Mouse (Mus musculus) myocyte (in vitro differentiated cells): ENCODE measurements at regions not wholly inside any gene's neighbourhood (a gene's known extent, or its start where the extent isn't known, plus 50 kb on each side); places are given as distances from the start of the nearest gene placed in this dataset.

Experiments used
- H3K27me3 ChIP-seq: one replicate; pipeline ENCODE4 v1.6.1; 2011; ENCODE audit not compliant: control insufficient read depth, insufficient read depth, insufficient read length
- H3K36me3 ChIP-seq: one replicate; pipeline ENCODE4 v1.6.1; 2011; ENCODE audit not compliant: control insufficient read depth, insufficient read depth
- H3K4me2 ChIP-seq: one replicate; pipeline ENCODE4 v1.6.1; 2011; ENCODE audit warnings: low read depth, control low read depth
- H3K4me3 ChIP-seq: one replicate; pipeline ENCODE4 v1.5.1; 2011; ENCODE audit warnings: mild to moderate bottlenecking, control low read depth, moderate library complexity
- H3K79me2 ChIP-seq: one replicate; pipeline ENCODE4 v1.6.1; 2011; ENCODE audit not compliant: control insufficient read depth, insufficient read depth
- H3ac ChIP-seq: one replicate; pipeline ENCODE4 v1.6.1; 2011; ENCODE audit not compliant: control insufficient read depth, insufficient read length
- CEBPB ChIP-seq: IDR thresholded peaks from 2 replicates; pipeline ENCODE4 v1.6.1; 2011; ENCODE audit warnings: mild to moderate bottlenecking, moderate library complexity; ENCODE audit not compliant: poor library complexity, insufficient read depth, severe bottlenecking
- E2F4 ChIP-seq: IDR thresholded peaks from one replicate; pipeline ENCODE4 v1.6.1; 2011; ENCODE audit warnings: mild to moderate bottlenecking, control low read depth, moderate library complexity; ENCODE audit not compliant: insufficient read depth
- MAX ChIP-seq: IDR thresholded peaks from one replicate; pipeline ENCODE4 v1.6.1; 2011; ENCODE audit warnings: low read depth, mild to moderate bottlenecking, control low read depth
- MYOD1 ChIP-seq, 3 experiments: IDR thresholded peaks; one replicate each; pipeline ENCODE4 v1.6.1; 2011; ENCODE audit warnings: control low read depth in 2 of 3, low read depth in 2 of 3, mild to moderate bottlenecking in 2 of 3, moderate library complexity in 1 of 3; ENCODE audit not compliant: insufficient read length in 2 of 3, control insufficient read depth in 1 of 3
- MYOG ChIP-seq, 3 experiments: IDR thresholded peaks; one replicate each; pipeline ENCODE4 v1.6.1; 2011; ENCODE audit warnings: control low read depth in 2 of 3, low read depth in 2 of 3, mild to moderate bottlenecking in 2 of 3; ENCODE audit not compliant: insufficient read length in 2 of 3, control insufficient read depth in 1 of 3, insufficient read depth in 1 of 3
- POLR2A ChIP-seq: IDR thresholded peaks from one replicate; pipeline ENCODE4 v1.6.1; 2011; ENCODE audit warnings: low read depth, mild to moderate bottlenecking, control low read depth, moderate library complexity; ENCODE audit not compliant: insufficient read length
- POLR2AphosphoS2 ChIP-seq: IDR thresholded peaks from one replicate; pipeline ENCODE4 v1.6.1; 2011; ENCODE audit warnings: low read depth, control low read depth; ENCODE audit not compliant: insufficient read length
- REST ChIP-seq: IDR thresholded peaks from one replicate; pipeline ENCODE4 v1.6.1; 2011; ENCODE audit warnings: mild to moderate bottlenecking, control low read depth, moderate library complexity; ENCODE audit not compliant: insufficient read depth, insufficient read length
- SRF ChIP-seq: IDR thresholded peaks from one replicate; pipeline ENCODE4 v1.6.1; 2011; ENCODE audit warnings: low read depth; ENCODE audit not compliant: control insufficient read depth, insufficient read length
- TCF12 ChIP-seq: IDR thresholded peaks from one replicate; pipeline ENCODE4 v1.6.1; 2011; ENCODE audit warnings: mild to moderate bottlenecking, control low read depth; ENCODE audit not compliant: poor library complexity, insufficient read depth, severe bottlenecking
- TCF3 ChIP-seq: IDR thresholded peaks from one replicate; pipeline ENCODE4 v1.6.1; 2011; ENCODE audit warnings: low read depth, control low read depth; ENCODE audit not compliant: insufficient read length
- USF1 ChIP-seq: IDR thresholded peaks from one replicate; pipeline ENCODE4 v1.6.1; 2011; ENCODE audit warnings: low read depth, mild to moderate bottlenecking, control low read depth, moderate library complexity

DNA sequence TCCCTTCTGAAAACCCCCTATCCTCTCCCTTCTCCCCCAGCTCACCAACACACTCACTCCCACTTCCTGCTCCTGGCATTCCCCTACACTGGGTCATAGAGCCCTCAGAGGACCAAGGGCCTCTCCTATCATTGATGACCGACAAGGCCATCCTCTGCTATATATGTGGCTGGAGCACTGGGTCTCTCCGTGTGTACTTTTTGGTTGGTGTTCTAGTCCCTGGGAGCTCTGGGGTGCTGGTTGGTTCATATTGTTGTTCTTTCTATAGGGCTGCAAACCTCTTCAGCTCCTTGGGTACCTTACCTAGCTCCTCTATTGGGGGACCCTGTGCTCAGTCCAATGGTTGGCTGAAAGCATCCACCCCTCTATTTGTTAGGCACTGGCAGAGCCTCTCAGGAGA, 523.2 kb downstream of the Col12a1 start:
- no peaks in the 10 kb centered on the region for H3K79me2 ChIP-seq
- H3K36me3 ChIP-seq: no peaks in the 10 kb centered on the region
- no peak overlapping the region for H3K4me2 ChIP-seq
- H3ac ChIP-seq: no peak overlapping the region
- H3K27me3 ChIP-seq: no peaks in the 10 kb centered on the region
- TF ChIP-seq TCF12 (no peak), REST (no peak), TCF3 (no peak), POLR2AphosphoS2 (no peak), USF1 (no peak), MYOG (IDR thresholded peaks at IDR 0.05; ENCODE audit: control insufficient read depth in 1 of 3, insufficient read depth in 1 of 3, insufficient read length in 2 of 3, low read depth in 2 of 3) (no peak), CEBPB (no peak), SRF (no peak)
- no peak overlapping the region for H3K4me3 ChIP-seq

DNA sequence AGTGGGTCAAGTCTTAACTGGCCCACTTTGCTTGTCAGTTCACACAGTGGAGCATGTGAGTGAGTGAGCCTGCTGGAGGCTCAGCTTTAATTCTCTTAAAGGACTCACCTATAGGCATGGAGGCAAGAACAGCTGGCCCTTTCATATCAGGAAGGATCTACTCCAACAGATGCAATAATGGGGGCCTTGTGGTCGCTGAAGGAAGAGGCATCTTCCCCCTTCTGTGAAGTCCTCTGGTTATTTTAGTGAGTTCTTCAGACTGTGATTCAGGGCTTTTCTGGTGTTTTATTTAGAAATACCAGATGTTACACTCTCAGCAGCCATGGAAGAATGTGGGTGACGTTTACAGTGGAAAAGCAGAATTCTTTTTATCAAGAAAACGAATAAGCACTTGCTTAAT, 516.9 kb downstream of the Col12a1 start:
- H3K36me3 ChIP-seq: no peaks in the 10 kb centered on the region
- H3K27me3 ChIP-seq: no peaks in the 10 kb centered on the region
- no peak overlapping the region for H3K4me2 ChIP-seq
- no peaks in the 10 kb centered on the region for H3K79me2 ChIP-seq
- H3ac ChIP-seq: no peak overlapping the region
- TF ChIP-seq SRF (no peak), MYOD1 (IDR thresholded peaks at IDR 0.05; ENCODE audit: control insufficient read depth in 1 of 3, insufficient read length in 2 of 3, low read depth in 2 of 3) (no peak), E2F4 (no peak), MAX (no peak), TCF3 (no peak), REST (no peak), CEBPB (no peak), TCF12 (no peak), USF1 (no peak), MYOG (IDR thresholded peaks at IDR 0.05; ENCODE audit: control insufficient read depth in 1 of 3, insufficient read depth in 1 of 3, insufficient read length in 2 of 3, low read depth in 2 of 3) (no peak)
- H3K4me3 ChIP-seq: no peak overlapping the region

DNA sequence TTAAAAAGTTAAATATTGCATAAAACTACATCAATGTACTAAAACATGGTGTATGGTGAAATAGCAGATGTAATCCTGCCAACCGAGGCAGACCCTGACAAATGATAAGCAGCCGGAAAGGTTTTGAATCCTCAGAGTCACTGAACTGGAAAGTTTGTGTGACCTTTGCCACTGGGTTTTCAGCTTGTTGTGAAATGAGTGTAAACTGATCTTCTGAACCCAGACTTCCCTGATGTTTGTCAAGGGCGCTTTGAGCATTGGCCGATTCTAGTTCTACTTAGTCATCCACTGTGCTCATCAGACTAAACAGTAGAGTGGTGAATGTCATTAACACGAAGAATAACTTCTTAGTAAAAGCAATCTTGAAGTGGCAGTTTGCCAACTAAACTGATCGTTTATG, 505.3 kb downstream of the Col12a1 start:
- peak; percentile 89 for TF ChIP-seq CEBPB
- no peak for TF ChIP-seq TCF3
- TF ChIP-seq MYOG (IDR thresholded peaks at IDR 0.05; ENCODE audit: control insufficient read depth in 1 of 3, insufficient read depth in 1 of 3, insufficient read length in 2 of 3, low read depth in 2 of 3): no peak
- no peak overlapping the region for H3K4me2 ChIP-seq
- no peaks in the 10 kb centered on the region for H3K36me3 ChIP-seq
- H3K79me2 ChIP-seq: no peaks in the 10 kb centered on the region
- no peaks in the 10 kb centered on the region for H3K27me3 ChIP-seq
- no peak overlapping the region for H3ac ChIP-seq
- no peak overlapping the region for H3K4me3 ChIP-seq

DNA sequence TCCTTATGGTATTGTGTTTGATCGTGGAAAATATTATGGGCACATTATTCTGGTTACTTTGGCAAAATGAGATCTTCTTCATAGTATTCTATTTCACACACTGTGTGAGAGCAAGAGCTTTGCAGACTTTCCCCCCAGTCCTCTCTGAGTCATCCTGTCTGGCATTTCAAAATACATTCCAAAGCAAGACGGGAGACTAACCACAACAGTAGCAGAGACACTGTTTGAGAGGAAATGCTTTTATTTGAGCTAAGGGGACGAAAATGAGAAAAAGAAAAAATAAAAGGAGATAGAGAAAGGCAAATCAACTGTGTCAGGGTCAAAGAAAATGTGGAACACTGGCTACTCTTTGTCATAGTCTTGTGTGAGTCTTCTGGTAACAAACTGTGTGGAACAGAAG, 502.6 kb downstream of the Col12a1 start:
- H3K36me3 ChIP-seq: no peaks in the 10 kb centered on the region
- H3ac ChIP-seq: no peak overlapping the region
- H3K4me2 ChIP-seq: peak overlapping the region; percentile 66
- H3K4me3 ChIP-seq: no peak overlapping the region
- no peaks in the 10 kb centered on the region for H3K27me3 ChIP-seq
- TF ChIP-seq E2F4 (no peak), CEBPB (0 out of 2 replicates have a peak, but pooled peaks have one; percentile 51), REST (no peak), TCF3 (no peak), MYOG (IDR thresholded peaks at IDR 0.05; ENCODE audit: control insufficient read depth in 1 of 3, insufficient read depth in 1 of 3, insufficient read length in 2 of 3, low read depth in 2 of 3) (no peak)
- no peaks in the 10 kb centered on the region for H3K79me2 ChIP-seq

DNA sequence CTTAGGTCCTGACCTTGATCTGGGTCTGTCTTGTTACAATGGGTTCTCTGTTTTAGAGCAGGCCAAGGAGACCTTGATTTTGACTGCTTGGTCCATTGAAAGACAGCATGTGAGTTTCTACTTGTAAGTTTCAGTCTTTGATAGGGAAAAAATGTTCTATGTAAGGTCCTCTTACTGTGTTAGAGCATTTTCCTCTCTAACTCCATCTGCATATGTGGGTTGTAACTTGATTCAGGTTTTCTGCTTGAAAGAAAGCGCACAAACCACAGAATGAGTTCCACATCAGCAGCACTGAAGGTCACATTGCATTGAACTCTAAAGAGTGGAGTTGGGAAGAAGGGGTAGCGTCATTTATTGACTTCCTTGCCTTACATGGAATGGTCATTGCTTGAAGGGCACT, 502.2 kb downstream of the Col12a1 start:
- peak overlapping the region; percentile 66 for H3K4me2 ChIP-seq
- H3K36me3 ChIP-seq: no peaks in the 10 kb centered on the region
- H3K27me3 ChIP-seq: no peaks in the 10 kb centered on the region
- H3K4me3 ChIP-seq: no peak overlapping the region
- H3K79me2 ChIP-seq: no peaks in the 10 kb centered on the region
- H3ac ChIP-seq: no peak overlapping the region
- TF ChIP-seq POLR2A: no peak
- no peak for TF ChIP-seq POLR2AphosphoS2
- TF ChIP-seq REST: no peak
- no peak for TF ChIP-seq TCF3
- no peak for TF ChIP-seq MYOG (IDR thresholded peaks at IDR 0.05; ENCODE audit: control insufficient read depth in 1 of 3, insufficient read depth in 1 of 3, insufficient read length in 2 of 3, low read depth in 2 of 3)
- no peak for TF ChIP-seq SRF
- TF ChIP-seq USF1: no peak
- TF ChIP-seq MYOD1 (IDR thresholded peaks at IDR 0.05; ENCODE audit: control insufficient read depth in 1 of 3, insufficient read length in 2 of 3, low read depth in 2 of 3): no peak
- no peak for TF ChIP-seq CEBPB
- TF ChIP-seq TCF12: no peak
- no peak for TF ChIP-seq E2F4
- no peak for TF ChIP-seq MAX
